Mouse (Mus musculus): ENCODE results near the gene Map3k9.

DNA sequence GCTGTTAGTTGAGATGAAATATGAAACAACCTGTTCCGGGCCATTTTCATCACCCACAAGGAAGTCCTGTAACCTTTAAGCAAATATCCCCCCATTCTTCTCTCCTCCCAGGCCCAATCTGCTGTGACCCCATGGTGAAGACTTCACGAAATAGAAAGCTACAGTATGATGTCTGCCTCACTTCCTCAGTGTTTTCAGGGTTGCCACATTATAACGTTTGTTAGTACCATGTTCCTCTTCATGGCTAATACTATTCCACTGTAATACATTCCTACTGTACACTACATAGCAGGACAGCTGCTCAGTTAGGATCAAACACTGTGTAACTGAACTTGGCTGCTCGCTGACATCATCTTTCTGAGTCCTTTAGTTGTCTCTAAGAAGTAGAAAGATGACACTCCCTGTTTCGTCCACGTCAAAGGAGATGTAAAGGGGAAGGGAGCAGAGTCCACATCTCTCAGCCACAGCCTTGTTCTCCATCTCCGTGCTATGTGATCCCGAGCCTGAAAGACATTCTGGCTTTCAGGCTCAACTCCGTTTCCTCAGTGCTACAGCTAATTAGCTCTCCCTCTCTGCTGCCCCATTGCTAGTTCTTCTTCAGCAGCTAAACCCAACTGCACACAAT is 34.5 kb downstream of the Map3k9 start:
- TF ChIP-seq GATA1 (IDR thresholded peaks at IDR 0.05; ENCODE audit: borderline replicate concordance, low read length) (no peak), FLI1 (IDR thresholded peaks at IDR 0.05; ENCODE audit: low read length) (no peak)
